Mouse (Mus musculus) kidney, adult 18-20 months (tissue): ENCODE results near the gene Stox2.

Experiments
- DNase-seq: peaks from one replicate; pipeline ENCODE4 v3.0.0; 2021

Stox2 gene

GRCm38 (mm10) chr8:47404852-47405251, 41.3 kb downstream of the Stox2 start:
- no peak for DNase-seq

DNA sequence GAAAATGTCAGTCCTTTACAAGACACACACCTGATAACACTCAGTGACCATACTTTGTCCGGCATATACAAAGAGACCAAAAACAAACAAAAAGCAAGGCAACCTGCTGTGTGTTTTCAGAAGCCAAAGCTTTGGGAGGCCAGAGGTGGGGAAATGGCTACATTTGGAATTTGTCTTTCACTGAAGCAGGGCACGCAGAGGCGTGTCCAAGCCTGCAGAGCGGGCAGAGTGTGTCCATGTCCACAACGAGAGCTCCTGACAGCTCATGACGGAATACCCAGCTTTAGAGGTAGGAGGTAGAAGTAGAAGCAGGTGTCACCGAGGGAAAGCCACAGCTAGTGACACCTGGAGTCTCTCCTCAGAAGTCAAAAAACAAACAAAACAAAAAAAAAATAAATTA, 53.2 kb downstream of the Stox2 start:
- DNase-seq = no peak

GRCm38 (mm10) chr8:47392290-47392689, 53.9 kb downstream of the Stox2 start:
- DNase-seq = peak; percentile 53

GRCm38 (mm10) chr8:47391844-47392243, 54.3 kb downstream of the Stox2 start:
- no peak for DNase-seq

DNA sequence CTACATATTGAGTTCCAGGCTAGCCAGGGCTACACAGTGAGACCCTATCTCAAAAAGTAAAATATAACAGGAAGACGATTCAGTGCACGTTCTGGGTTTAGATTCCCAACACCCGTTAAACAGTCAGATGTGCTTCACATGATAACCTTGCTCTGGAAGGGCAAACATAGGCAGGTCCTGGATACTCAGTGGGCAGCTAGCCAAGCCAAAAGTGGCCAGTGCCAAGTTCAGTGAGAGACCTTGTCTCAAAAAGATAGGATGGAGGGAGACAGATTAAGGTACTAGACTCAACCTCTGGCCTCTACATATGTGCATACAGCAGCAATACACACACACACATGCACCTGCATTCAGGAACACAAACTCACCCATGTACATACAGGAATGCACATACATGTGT, 56.7 kb downstream of the Stox2 start:
- DNase-seq = no peak

DNA sequence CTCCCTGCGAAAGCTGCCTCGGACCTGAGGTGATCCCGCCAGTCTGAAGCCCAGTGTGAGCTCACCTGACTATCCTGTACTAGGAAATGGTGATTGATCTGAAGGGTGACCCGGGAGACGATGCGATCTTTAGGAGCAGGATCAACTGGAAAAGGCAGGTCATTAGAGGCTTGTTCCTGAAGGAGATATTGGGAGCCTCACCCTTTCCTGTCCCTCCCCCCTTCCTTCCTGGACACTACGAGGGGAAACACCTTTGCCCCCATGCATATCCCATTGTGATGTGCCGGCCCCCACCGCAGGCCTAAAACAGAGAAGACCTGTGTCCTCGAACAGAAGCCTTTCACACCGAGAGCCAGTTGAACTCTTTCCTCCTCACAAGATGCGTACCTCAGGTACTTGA, 58.0 kb downstream of the Stox2 start:
- no peak for DNase-seq

DNA sequence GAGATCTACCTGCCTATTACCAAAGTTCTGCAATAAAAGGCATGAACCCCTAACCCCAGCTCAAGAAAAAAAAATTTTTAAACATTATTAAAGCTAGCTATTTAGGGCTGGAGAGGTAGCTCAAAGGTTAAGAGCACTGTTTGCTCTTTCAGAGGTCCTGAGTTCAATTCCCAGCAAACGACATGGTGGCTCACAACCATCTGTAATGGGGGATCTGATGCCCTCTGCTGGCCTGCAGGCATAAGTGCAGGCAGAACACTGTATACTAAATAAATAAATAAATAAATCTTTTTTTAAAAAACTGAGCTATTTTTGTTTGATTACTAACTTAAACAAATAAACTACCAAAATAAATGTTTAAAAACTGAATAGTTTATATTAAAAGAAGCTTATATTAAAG, 60.4 kb downstream of the Stox2 start:
- DNase-seq = no peak

DNA sequence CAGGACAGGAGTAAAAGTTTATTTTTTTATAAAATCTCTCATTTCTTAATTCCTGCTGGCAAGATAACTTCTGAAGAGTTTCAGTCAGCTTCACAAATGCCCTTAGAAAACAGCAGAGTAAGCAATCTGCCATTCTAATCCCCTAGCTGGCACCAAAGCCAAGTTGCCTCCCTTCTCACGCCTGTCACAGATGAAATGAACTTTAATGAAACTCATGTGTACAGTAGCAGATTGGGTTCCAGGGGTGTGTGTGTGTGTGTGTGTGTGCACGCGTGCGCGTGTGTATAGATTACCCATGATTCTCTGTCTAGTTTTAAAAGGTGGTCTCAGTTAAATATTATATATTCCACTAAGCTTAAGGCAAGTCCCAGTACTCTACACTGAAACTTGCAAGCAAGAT, 62.0 kb downstream of the Stox2 start:
- no peak for DNase-seq

DNA sequence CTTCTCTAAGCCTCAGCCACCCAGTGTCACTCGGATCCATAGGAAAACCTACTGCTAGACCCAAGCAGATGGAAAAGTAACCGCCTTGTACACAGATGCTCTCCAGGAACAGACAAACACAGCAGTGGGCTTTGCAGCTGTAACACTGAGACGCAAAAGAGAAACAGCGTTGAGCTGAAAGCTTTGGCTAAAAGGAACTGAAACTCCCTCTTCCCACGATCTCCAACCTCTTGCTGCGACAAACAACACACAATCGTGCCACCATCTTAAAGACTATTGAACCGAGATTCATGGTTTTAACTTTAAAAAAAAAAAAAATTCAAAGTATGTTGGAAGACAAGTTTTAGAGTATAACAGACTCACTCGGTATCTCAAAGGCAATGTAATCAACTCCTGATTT, 62.5 kb downstream of the Stox2 start:
- no peak for DNase-seq

DNA sequence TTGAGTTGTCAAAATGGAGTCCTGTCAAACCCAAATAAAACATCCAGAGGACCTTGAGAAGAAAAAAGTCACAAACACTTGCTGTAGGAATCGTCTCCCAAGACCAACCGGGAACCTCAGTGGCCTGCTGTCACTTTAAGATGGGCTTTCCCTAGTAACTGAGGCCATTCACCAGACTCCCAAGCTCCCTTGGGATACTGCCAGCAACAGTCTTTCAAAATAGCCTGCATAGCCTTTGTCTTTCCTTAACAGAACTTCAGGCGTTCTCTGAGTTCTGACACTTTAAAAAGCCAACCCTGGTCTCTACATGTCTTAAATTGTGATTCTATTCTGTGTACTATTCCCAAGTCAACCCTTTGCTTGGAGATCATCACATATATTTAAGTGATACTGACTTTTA, 64.9 kb downstream of the Stox2 start:
- DNase-seq = no peak

GRCm38 (mm10) chr8:47380725-47381124, 65.4 kb downstream of the Stox2 start:
- no peak for DNase-seq

- DNase-seq = peak; percentile 18
Observed at GRCm38 (mm10) chr8:47380075-47380474, 66.1 kb downstream of the Stox2 start.

- DNase-seq = no peak
Observed at GRCm38 (mm10) chr8:47376651-47377050, 69.5 kb downstream of the Stox2 start.

DNA sequence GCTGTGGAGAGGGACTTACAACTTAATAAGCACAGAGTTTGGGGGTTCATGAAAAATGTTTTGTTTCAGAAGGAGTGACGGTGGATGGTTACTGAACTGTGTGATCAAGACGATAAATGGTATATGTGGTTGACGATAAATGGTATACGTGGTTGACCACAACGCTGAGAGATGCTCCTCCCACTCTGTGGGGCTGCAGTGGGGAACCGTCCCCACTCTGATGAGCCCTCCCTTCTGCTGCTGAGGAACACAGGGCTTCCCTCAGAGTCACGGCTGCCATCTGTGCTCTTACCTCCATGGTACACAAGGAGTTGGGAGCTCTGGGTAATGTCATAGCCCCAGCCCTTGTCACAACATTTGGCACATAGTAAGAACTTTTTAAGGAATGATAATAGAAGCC, 72.4 kb downstream of the Stox2 start:
- no peak for DNase-seq

GRCm38 (mm10) chr8:47371539-47371938, 74.6 kb downstream of the Stox2 start:
- DNase-seq = no peak

DNA sequence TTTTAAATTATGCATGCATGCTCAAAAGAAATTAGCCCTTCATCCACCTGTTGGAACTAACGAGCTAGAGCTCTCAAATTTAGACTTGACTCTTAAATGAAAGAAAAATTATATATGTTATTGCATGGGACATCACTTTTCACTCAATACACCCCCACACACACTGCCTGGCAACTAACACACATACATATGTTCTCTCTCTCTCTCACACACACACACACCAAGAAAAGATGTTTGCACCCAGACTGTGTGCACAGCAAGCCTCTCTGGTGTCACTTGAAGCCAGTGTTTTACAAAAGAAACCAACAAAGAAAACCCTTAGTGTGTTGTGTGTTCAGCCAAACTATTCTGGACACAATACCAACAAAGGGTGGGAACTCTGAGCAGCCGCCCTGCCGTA, 75.1 kb downstream of the Stox2 start:
- DNase-seq = no peak

GRCm38 (mm10) chr8:47370421-47371080, 75.6 kb downstream of the Stox2 start:
- peak; percentile 84 for DNase-seq

- no peak for DNase-seq
Observed at GRCm38 (mm10) chr8:47369949-47370348, 76.2 kb downstream of the Stox2 start.

- no peak for DNase-seq
Observed at GRCm38 (mm10) chr8:47369044-47369769, 77.0 kb downstream of the Stox2 start.

GRCm38 (mm10) chr8:47367029-47367428, 79.1 kb downstream of the Stox2 start:
- no peak for DNase-seq

DNA sequence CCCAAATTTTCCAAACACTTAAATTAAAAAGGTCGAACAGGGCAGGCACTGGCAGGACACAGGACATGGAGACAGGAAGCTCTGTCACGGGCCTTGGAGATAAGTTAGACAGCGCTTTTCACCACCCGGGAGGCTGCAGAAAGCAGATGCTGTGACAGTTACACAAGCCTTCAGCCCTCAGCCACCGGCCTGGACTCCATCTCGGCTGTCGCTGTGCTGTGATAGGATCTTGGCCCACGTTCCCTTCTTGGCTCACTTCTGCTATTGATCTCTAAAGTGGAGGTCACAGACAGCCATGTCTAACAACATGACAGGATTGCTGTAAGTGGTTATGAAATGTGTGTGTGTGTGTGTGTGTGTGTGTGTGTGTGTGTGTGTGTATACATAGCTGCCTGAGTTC, 82.9 kb downstream of the Stox2 start:
- DNase-seq = peak; percentile 18

GRCm38 (mm10) chr8:47355340-47355906, 90.7 kb downstream of the Stox2 start:
- no peak for DNase-seq

- peak; percentile 54 for DNase-seq
Observed at GRCm38 (mm10) chr8:47354523-47355168, 91.5 kb downstream of the Stox2 start.
